Mouse (Mus musculus) frontal cortex, postnatal 36 days (tissue): ENCODE results near the gene Gpr108.

Experiments
- DNase-seq, 2 experiments: peaks; one replicate each; pipeline ENCODE4 v3.0.0; 2022; ENCODE audit warnings: low spot score in 2 of 2

The Gpr108 gene

GRCm38 (mm10) chr17:57245311-57245929 is 2.8 kb downstream of the Gpr108 start:
- no peak for DNase-seq

GRCm38 (mm10) chr17:57243650-57244370 is 4.4 kb downstream of the Gpr108 start:
- DNase-seq, result no peak

- DNase-seq, result no peak
Observed at GRCm38 (mm10) chr17:57237181-57237580, 11.1 kb downstream of the Gpr108 start.

GRCm38 (mm10) chr17:57235803-57236202 is 12.4 kb downstream of the Gpr108 start:
- DNase-seq, result no peak

- DNase-seq, result no peak
Observed at GRCm38 (mm10) chr17:57234254-57234928, 13.9 kb downstream of the Gpr108 start.

- DNase-seq, result no peak
Observed at GRCm38 (mm10) chr17:57233038-57233437, 15.2 kb downstream of the Gpr108 start.

GRCm38 (mm10) chr17:57232200-57232599 is 16.0 kb downstream of the Gpr108 start:
- DNase-seq, result no peak

- no peak for DNase-seq
Observed at GRCm38 (mm10) chr17:57231321-57231771, 16.9 kb downstream of the Gpr108 start.

GRCm38 (mm10) chr17:57230728-57231125 is 17.5 kb downstream of the Gpr108 start:
- DNase-seq, result no peak

GRCm38 (mm10) chr17:57229851-57230727 is 18.2 kb downstream of the Gpr108 start:
- DNase-seq, result no peak

GRCm38 (mm10) chr17:57228873-57229272 is 19.4 kb downstream of the Gpr108 start:
- DNase-seq, result no peak

GRCm38 (mm10) chr17:57228014-57228413 is 20.2 kb downstream of the Gpr108 start, which contains the start of gene C3:
Gene C3 (minus strand): TSS chr17:57228136.
- no peak for DNase-seq

GRCm38 (mm10) chr17:57227468-57227867 is 20.8 kb downstream of the Gpr108 start:
- no peak for DNase-seq

- no peak for DNase-seq
Observed at GRCm38 (mm10) chr17:57223313-57223712, 24.9 kb downstream of the Gpr108 start.

GRCm38 (mm10) chr17:57221911-57222310 is 26.3 kb downstream of the Gpr108 start:
- DNase-seq, result no peak

GRCm38 (mm10) chr17:57219884-57220207 is 28.4 kb downstream of the Gpr108 start:
- peak in 1 of 2 experiments; percentile 10 for DNase-seq

- peak; percentile 33 to 42 for DNase-seq
Observed at GRCm38 (mm10) chr17:57219167-57219883, 28.9 kb downstream of the Gpr108 start.

GRCm38 (mm10) chr17:57218335-57218900 is 29.8 kb downstream of the Gpr108 start:
- no peak for DNase-seq

GRCm38 (mm10) chr17:57214676-57215387 is 33.4 kb downstream of the Gpr108 start:
- no peak for DNase-seq

- no peak for DNase-seq
Observed at GRCm38 (mm10) chr17:57211501-57211900, 36.7 kb downstream of the Gpr108 start.
